Mouse (Mus musculus): ENCODE data around the gene Yjefn3. TPM values are rescaled to one million over a fixed set of nuclear protein-coding genes. Genes with fewer than 3 reads are reported as not detected.

The Yjefn3 gene
- total and polyA plus RNA-seq, 3 experiments = 13.3 to 16.8 (median 14.2) TPM

DNA sequence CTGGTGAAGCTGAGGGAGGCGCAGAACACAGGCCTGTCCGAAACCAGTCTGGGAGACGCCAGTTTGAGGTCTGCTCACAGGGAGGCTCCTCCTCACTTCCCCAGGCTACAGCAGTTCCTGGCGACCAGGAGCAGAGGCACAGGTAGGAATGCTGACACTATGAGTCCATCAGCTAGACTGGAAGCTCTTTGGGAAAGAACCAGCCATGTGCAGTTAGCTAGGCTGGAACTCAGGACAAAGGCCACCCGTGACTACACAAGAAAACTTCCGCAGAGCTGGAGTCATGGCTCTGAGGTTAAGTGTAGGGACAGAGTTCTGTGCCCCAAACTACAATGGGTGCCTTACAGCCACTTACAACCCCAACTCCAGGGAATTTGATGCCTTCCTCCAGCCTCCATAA lies 4.7 kb downstream of the Yjefn3 start:
- no peaks in the 10 kb centered on the region for H3K27me3 ChIP-seq (ENCODE audit: control insufficient read depth, insufficient read depth, low read length)
- no peaks in the 10 kb centered on the region for H3K36me3 ChIP-seq (ENCODE audit: control insufficient read depth, insufficient read depth, low read length)
- WGBS = 77% methylated on average over 6 of the region's 6 CpGs
- DNase-seq = no peak
- H3K27ac ChIP-seq = no peak overlapping the region
- H3K4me1 ChIP-seq (ENCODE audit: control insufficient read depth, insufficient read depth, low read length) = peaks cover 13% of the 10 kb centered on the region
- TF ChIP-seq CTCF (IDR thresholded peaks at IDR 0.05) (no peak), EP300 (IDR thresholded peaks at IDR 0.05; ENCODE audit: insufficient read depth, low read depth, low read length) (no peak), POLR2A (IDR thresholded peaks at IDR 0.05; ENCODE audit: insufficient read depth, low read depth, low read length) (no peak)
- intact Hi-C loops (cut with DNase I) = loop anchor here (10.0 kb wide), 1 partner anchor 273 kb away; the partner anchor contains the start of gene Zfp868
- H3K9ac ChIP-seq (ENCODE audit: low read depth, low read length) = no peak overlapping the region
- H3K4me3 ChIP-seq = no peak overlapping the region
- H3K79me2 ChIP-seq (replicated peaks; ENCODE audit: control insufficient read depth, insufficient read depth, low read length) = peaks cover 2% of the 10 kb centered on the region; the same call in 1 of the 2 replicates

DNA sequence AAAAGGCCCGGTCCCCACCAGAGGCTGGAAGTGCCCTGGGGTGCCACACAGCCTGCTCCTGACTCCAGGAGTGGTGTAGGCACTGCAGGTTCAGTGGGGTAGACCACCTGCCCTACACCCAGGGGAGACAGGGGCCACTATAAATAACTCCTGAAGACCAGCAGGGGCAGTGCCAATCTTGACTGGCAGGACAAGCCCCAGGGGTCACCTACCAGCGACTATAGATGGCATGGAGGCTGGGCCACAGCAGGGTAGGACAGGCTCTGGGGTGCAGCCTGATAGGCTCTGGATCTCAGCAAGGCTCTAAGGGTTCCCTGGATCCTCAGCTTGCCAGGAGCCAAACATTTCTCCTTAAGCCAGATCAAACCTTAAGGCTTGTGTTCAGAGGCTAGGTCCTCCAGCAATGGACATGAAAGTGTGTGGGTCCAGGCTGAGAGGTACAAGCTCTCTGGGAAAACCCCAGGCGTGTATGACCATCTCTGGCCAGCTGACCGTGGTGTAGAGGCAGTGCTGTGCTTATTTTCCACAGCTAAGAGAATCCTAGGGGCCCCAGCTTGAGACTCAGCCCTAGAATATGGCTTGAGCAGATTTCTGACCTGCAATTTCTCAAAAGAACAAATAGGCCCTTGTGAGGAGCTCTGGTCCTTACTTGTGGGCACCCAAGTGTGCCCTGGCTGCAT lies 6.6 kb downstream of the Yjefn3 start:
- Histone ChIP-seq H3K4me3 (no peak overlapping the region), H3K27ac (no peak overlapping the region; the same call in 1 of the 2 replicates), H3K4me1 (ENCODE audit: control insufficient read depth, insufficient read depth, low read length) (peaks cover 12% of the 10 kb centered on the region), H3K79me2 (replicated peaks; ENCODE audit: control insufficient read depth, insufficient read depth, low read length) (peaks cover 2% of the 10 kb centered on the region; the same call in 1 of the 2 replicates), H3K36me3 (ENCODE audit: control insufficient read depth, insufficient read depth, low read length) (no peaks in the 10 kb centered on the region), H3K27me3 (ENCODE audit: control insufficient read depth, insufficient read depth, low read length) (no peaks in the 10 kb centered on the region), H3K9ac (ENCODE audit: low read depth, low read length) (peak overlapping the region; percentile 16; the same call in 1 of the 2 replicates)
- no peak for DNase-seq
- WGBS = 53% methylated on average over 4 of the region's 4 CpGs
- intact Hi-C loops (cut with DNase I) = loop anchor here (10.0 kb wide), 1 partner anchor 271 kb away; the partner anchor contains the start of gene Zfp868
- TF ChIP-seq CTCF (IDR thresholded peaks at IDR 0.05) (0 out of 2 replicates have a peak, but pooled peaks have one; percentile 4), EP300 (IDR thresholded peaks at IDR 0.05; ENCODE audit: insufficient read depth, low read depth, low read length) (no peak)

DNA sequence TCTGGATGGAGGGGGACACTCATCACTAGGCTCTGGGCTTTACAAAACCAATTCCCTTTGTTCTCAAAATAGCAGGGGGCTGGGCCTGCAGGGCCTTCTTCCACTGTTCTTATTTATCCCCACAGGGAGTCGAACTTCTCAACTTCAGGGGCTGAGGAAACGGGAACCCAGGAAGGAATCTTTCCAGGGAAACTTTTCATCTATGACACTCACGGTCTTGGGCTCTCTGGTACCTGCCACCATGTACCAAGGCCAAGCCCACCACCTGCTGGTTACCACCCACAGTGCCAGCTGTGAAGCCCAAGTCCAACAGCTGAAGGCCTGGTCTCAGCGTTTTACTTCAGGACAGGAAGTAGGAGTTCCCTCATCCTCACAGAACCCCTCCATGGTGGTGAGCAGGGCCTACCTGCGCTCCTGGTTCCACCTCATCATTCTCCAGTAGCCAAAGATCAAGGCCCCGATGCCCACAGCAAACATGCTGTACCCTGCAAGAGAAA lies 7.6 kb downstream of the Yjefn3 start:
- H3K4me1 ChIP-seq (ENCODE audit: control insufficient read depth, insufficient read depth, low read length) = peaks cover 10% of the 10 kb centered on the region
- intact Hi-C loops (cut with DNase I) = loop anchor here (10.0 kb wide), 1 partner anchor 270 kb away; the partner anchor contains the start of gene Zfp868
- H3K36me3 ChIP-seq (ENCODE audit: control insufficient read depth, insufficient read depth, low read length) = no peaks in the 10 kb centered on the region
- TF ChIP-seq POLR2A (IDR thresholded peaks at IDR 0.05; ENCODE audit: insufficient read depth, low read depth, low read length) (no peak), CTCF (IDR thresholded peaks at IDR 0.05) (no peak), EP300 (IDR thresholded peaks at IDR 0.05; ENCODE audit: insufficient read depth, low read depth, low read length) (no peak)
- H3K27ac ChIP-seq = no peak overlapping the region
- H3K79me2 ChIP-seq (replicated peaks; ENCODE audit: control insufficient read depth, insufficient read depth, low read length) = 0 out of 2 replicates have a peak, but pooled peaks cover 2% of the 10 kb centered on the region
- WGBS = 64% methylated on average over 6 of the region's 6 CpGs
- no peak for DNase-seq
- no peak overlapping the region for H3K4me3 ChIP-seq
- no peak overlapping the region for H3K9ac ChIP-seq (ENCODE audit: low read depth, low read length)
- H3K27me3 ChIP-seq (ENCODE audit: control insufficient read depth, insufficient read depth, low read length) = no peaks in the 10 kb centered on the region

DNA sequence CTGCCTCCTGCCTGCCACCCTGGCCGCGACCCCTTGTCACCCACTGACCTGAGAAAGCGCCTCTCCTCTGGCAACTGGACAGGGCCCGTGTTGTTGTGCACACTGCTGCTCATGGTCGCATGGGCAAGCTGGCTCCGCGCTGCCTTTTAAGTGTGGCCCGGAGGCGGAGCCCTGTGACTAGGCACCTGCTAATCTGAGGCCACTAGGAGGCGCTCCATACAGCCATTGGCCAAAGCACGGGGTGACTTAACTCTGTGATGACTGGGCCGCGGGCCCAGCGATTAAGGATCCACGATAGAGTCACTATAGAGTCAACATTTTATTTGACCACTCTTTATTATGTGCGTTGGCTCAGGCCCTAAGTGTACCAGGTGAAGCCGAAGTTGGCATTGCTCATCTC lies 8.6 kb downstream of the Yjefn3 start:
- Histone ChIP-seq H3K4me1 (ENCODE audit: control insufficient read depth, insufficient read depth, low read length) (peaks cover 10% of the 10 kb centered on the region), H3K27ac (no peak overlapping the region)
- no peak for DNase-seq

DNA sequence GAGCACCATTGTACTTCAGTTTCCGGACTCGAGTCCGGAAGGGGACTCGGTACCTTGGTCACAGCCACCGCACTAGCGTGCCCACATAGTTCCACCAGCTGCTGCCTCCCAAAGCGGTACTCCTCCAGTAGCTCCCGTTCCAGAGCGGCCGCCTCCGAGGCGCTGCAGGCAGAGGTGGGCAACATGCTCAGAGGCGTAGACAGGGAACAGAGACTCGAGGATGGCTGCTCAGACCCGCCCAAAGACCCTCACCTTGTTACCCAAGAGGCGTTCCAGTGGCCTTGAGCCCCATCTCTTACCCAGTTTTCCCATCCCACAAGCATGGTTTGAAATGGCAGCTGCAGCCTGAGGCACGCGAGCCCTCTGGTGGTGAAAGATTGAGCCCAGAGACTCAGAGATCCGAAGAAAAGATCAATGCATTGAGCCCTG lies 11.7 kb downstream of the Yjefn3 start:
- TF ChIP-seq CTCF (IDR thresholded peaks at IDR 0.05) = peak; percentile 74
- no peak for TF ChIP-seq POLR2A (IDR thresholded peaks at IDR 0.05; ENCODE audit: insufficient read depth, low read depth, low read length)
- peak in 1 of 2 experiments; percentile 51 for DNase-seq
- Histone ChIP-seq H3K4me1 (ENCODE audit: control insufficient read depth, insufficient read depth, low read length) (peaks cover 6% of the 10 kb centered on the region), H3K4me3 (no peak overlapping the region), H3K36me3 (ENCODE audit: control insufficient read depth, insufficient read depth, low read length) (no peaks in the 10 kb centered on the region), H3K27me3 (ENCODE audit: control insufficient read depth, insufficient read depth, low read length) (peaks cover 13% of the 10 kb centered on the region), H3K27ac (no peak overlapping the region), H3K79me2 (replicated peaks; ENCODE audit: control insufficient read depth, insufficient read depth, low read length) (no peaks in the 10 kb centered on the region), H3K9ac (ENCODE audit: low read depth, low read length) (no peak overlapping the region)
- intact Hi-C loops (cut with DNase I) = loop anchor here (1.0 to 10.0 kb wide), 2 partner anchors 17 to 266 kb away; partner anchors contain the start of gene Zfp868
- 51% methylated on average over 19 of the region's 19 CpGs for WGBS

More for the DNA sequence above, 8.6 kb downstream of the Yjefn3 start:
- no peak for TF ChIP-seq EP300 (IDR thresholded peaks at IDR 0.05; ENCODE audit: insufficient read depth, low read depth, low read length)
- TF ChIP-seq POLR2A (IDR thresholded peaks at IDR 0.05; ENCODE audit: insufficient read depth, low read depth, low read length) = no peak
- peak; percentile 70 for TF ChIP-seq CTCF (IDR thresholded peaks at IDR 0.05)
- Histone ChIP-seq H3K27me3 (ENCODE audit: control insufficient read depth, insufficient read depth, low read length) (peaks cover 5% of the 10 kb centered on the region), H3K36me3 (ENCODE audit: control insufficient read depth, insufficient read depth, low read length) (no peaks in the 10 kb centered on the region), H3K9ac (ENCODE audit: low read depth, low read length) (no peak overlapping the region), H3K4me3 (no peak overlapping the region), H3K79me2 (replicated peaks; ENCODE audit: control insufficient read depth, insufficient read depth, low read length) (0 out of 2 replicates have a peak, but pooled peaks cover 2% of the 10 kb centered on the region)
- intact Hi-C loops (cut with DNase I) = loop anchor here (10.0 kb wide), 1 partner anchor 269 kb away; the partner anchor contains the start of gene Zfp868
- 61% methylated on average over 17 of the region's 17 CpGs for WGBS

DNA sequence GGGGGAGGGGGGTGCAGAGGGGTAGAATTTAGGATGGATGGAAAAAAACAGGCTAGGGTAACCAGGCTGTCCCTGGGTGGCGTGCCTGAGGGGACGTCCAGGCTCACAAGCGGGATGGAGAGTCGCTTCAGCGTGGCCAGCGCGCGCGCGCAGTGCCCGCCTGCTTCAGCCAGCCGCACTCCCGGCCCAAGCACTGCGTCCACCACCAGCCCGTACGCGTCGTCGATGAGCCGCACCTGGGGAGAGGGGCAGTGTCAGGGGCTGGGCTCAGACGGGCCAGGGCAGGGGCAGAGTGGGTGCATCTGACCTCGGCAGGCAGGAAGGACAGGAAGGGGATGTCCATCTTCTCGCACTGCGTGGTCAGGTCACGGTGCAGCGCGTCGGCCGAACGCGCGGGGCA lies 13.6 kb downstream of the Yjefn3 start:
- Histone ChIP-seq H3K36me3 (ENCODE audit: control insufficient read depth, insufficient read depth, low read length) (no peaks in the 10 kb centered on the region), H3K27ac (no peak overlapping the region), H3K79me2 (replicated peaks; ENCODE audit: control insufficient read depth, insufficient read depth, low read length) (no peaks in the 10 kb centered on the region), H3K27me3 (ENCODE audit: control insufficient read depth, insufficient read depth, low read length) (peaks cover 16% of the 10 kb centered on the region), H3K9ac (ENCODE audit: low read depth, low read length) (peak overlapping the region; percentile 65), H3K4me3 (peak overlapping the region; percentile 47; the same call in 1 of the 2 replicates), H3K4me1 (ENCODE audit: control insufficient read depth, insufficient read depth, low read length) (0 out of 2 replicates have a peak, but pooled peaks cover 3% of the 10 kb centered on the region)
- 3% methylated on average over 32 of the region's 32 CpGs for WGBS
- no peak for DNase-seq
- intact Hi-C loops (cut with DNase I) = no loop called here
- TF ChIP-seq EP300 (IDR thresholded peaks at IDR 0.05; ENCODE audit: insufficient read depth, low read depth, low read length) (no peak), CTCF (IDR thresholded peaks at IDR 0.05) (no peak), POLR2A (IDR thresholded peaks at IDR 0.05; ENCODE audit: insufficient read depth, low read depth, low read length) (no peak)
